Mouse (Mus musculus) heart, adult 2 months (tissue): Measurements from ENCODE around the gene Ccnl2. TPM values are rescaled to one million over a fixed set of nuclear protein-coding genes. Genes with fewer than 3 reads are reported as not detected.

Source experiments
- DNase-seq, 2 experiments: peaks; one replicate each; pipeline ENCODE4 v3.0.0; 2021
- H3K27ac ChIP-seq: fragments of 200-600 bp; 2 replicates; pipeline ENCODE4 v1.8.1; 2022
- H3K27me3 ChIP-seq: fragments of 200-500 bp; 2 replicates; pipeline ENCODE4 v1.6.1; 2012; ENCODE audit warnings: mild to moderate bottlenecking, low read length, inconsistent platforms, mixed read lengths; ENCODE audit not compliant: control insufficient read depth, insufficient read depth
- H3K36me3 ChIP-seq: fragments of 200-500 bp; 2 replicates; pipeline ENCODE4 v1.6.1; 2012; ENCODE audit warnings: low read length, inconsistent platforms; ENCODE audit not compliant: control insufficient read depth, insufficient read depth
- H3K4me1 ChIP-seq: fragments of 200-500 bp; 2 replicates; pipeline ENCODE4 v1.6.1; 2011; ENCODE audit warnings: low read length; ENCODE audit not compliant: control insufficient read depth, insufficient read depth
- H3K4me3 ChIP-seq: fragments of 200-600 bp; 2 replicates; pipeline ENCODE4 v1.8.1; 2022
- H3K79me2 ChIP-seq: fragments of 200-500 bp; replicated peaks from 2 replicates; pipeline ENCODE4 v1.6.1; 2012; ENCODE audit warnings: mild to moderate bottlenecking, inconsistent platforms, low read length, moderate library complexity, mixed read lengths; ENCODE audit not compliant: control insufficient read depth, insufficient read depth
- H3K9ac ChIP-seq: fragments of 200-500 bp; 2 replicates; pipeline ENCODE4 v1.6.1; 2012; ENCODE audit warnings: low read depth, mild to moderate bottlenecking, control low read depth, inconsistent platforms, low read length, mixed read lengths
- CTCF ChIP-seq: fragments of 200-600 bp; IDR thresholded peaks from 2 replicates; pipeline ENCODE4 v1.8.1; 2022; ENCODE audit warnings: antibody characterized with exemption, mild to moderate bottlenecking, moderate library complexity
- EP300 ChIP-seq: fragments of 200-500 bp; IDR thresholded peaks from 2 replicates; pipeline ENCODE4 v1.6.1; 2011; ENCODE audit warnings: low read depth, low read length, control low read depth; ENCODE audit not compliant: insufficient read depth
- POLR2A ChIP-seq: fragments of 200-500 bp; IDR thresholded peaks from 2 replicates; pipeline ENCODE4 v1.6.1; 2011; ENCODE audit warnings: mild to moderate bottlenecking, low read depth, low read length, control low read depth; ENCODE audit not compliant: insufficient read depth
- WGBS: fragments of 180-500 bp; shearing (Covaris S2); methylation state at CpG from one replicate; pipeline ENCODE4 v1.1.7; 2018; 5-methylcytosine and 5-hydroxymethylcytosine counted together
- intact Hi-C: fragments of 180-260 bp; cut with DNase I; formaldehyde crosslinking; loops from one replicate; pipeline ENCODE4 v1.15.1; 2025
- polyA plus RNA-seq: library from polyadenylated mRNA; depleted of rRNA; stranded (reverse); fragments of >200 nt; gene quantifications from 2 replicates; pipeline ENCODE4 v1.2.3, GENCODE M21; 2012
- total RNA-seq, 2 experiments: library from RNA; stranded (reverse); gene quantifications; 2 replicates each; pipeline ENCODE4 v1.2.3; 2021

Gene Ccnl2
- total and polyA plus RNA-seq, 3 experiments: 26.6 to 46.0 (median 27.4) TPM

DNA sequence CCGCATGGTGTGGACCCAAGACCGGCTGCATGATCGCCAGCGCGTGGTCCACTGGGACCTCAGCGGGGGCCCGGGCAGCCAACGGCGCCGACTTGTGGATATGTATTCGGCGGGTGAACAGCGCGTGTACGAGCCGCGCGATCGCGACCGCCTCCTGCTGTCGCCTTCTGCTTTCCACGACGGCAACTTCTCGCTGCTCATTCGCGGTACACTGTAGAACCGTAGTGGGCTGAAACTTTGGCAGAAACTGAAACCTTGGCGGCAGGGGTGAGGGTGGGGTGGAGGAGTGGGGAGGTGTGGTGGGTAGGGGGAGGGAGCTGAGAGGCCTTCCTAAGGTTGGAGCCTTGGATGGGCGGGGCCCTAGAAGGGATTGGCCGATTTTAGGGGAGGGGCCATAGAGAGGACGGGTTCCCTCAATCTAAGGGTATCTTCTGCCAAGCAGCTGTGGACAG is 28.7 kb downstream of the Ccnl2 start:
- TF ChIP-seq EP300: no peak
- peak; percentile 61 for TF ChIP-seq CTCF
- peak; percentile 36; the same call in 1 of the 2 replicates for TF ChIP-seq POLR2A
- Histone ChIP-seq H3K79me2 (no peaks in the 10 kb centered on the region), H3K27ac (peak overlapping the region; percentile 79), H3K4me1 (peaks cover 19% of the 10 kb centered on the region), H3K27me3 (no peaks in the 10 kb centered on the region), H3K36me3 (no peaks in the 10 kb centered on the region), H3K4me3 (peak overlapping the region; percentile 53), H3K9ac (peak overlapping the region; percentile 80)
- intact Hi-C loops: no loop called here
- peak; percentile 74 to 76 for DNase-seq
- WGBS: under 1% methylated on average over 32 of the region's 32 CpGs

DNA sequence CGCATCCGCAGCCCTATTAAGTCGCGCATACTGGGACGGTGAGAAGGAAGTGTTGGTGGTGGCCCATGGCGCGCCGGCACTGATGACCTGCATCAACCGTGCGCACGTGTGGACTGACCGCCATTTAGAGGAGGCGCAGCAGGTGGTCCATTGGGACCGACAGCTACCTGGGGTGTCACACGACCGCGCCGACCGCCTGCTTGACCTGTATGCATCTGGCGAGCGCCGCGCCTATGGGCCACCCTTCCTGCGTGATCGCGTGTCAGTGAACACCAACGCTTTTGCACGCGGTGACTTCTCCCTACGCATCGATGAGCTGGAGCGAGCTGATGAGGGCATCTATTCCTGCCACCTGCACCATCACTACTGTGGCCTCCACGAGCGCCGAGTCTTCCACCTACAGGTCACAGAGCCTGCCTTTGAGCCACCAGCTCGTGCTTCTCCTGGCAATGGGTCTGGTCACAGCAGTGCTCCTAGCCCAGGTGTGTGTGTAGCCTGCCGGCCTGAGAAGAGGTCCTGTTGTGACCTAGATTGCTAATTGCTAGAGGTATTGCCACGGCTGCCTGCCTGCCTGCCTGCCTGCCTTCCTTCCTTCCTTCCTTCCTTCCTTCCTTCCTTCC is 29.5 kb downstream of the Ccnl2 start:
- peak; percentile 19 to 27 for DNase-seq
- 65% methylated on average over 38 of the region's 38 CpGs for WGBS
- Histone ChIP-seq H3K79me2 (no peaks in the 10 kb centered on the region), H3K36me3 (no peaks in the 10 kb centered on the region), H3K27ac (no peak overlapping the region), H3K4me1 (peaks cover 23% of the 10 kb centered on the region), H3K27me3 (no peaks in the 10 kb centered on the region), H3K4me3 (no peak overlapping the region), H3K9ac (no peak overlapping the region)
- TF ChIP-seq EP300 (no peak), CTCF (no peak), POLR2A (no peak)
- intact Hi-C loops: no loop called here

DNA sequence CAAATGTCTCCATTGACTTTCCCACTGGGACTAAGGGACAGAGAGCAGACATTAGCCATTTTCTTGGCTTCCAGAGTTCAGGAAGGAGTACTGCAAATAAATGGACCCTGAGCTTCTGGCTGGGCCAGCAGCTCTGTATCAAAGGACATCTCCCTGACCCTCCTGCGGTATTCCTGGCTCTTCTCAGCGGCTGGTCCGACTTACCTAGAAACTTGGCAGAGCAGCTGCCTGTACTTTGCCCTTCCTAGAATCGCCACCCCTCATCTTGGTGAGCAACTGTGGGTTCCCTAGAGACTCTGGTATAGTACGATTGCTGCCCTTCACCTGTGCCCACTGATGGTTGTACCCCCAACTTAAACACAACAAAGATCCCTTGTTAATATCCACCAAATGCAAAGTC is 30.9 kb downstream of the Ccnl2 start:
- no peak for DNase-seq
- TF ChIP-seq POLR2A (no peak), CTCF (no peak)
- H3K27me3 ChIP-seq: no peaks in the 10 kb centered on the region
- H3K9ac ChIP-seq: no peak overlapping the region
- H3K36me3 ChIP-seq: no peaks in the 10 kb centered on the region
- H3K4me3 ChIP-seq: no peak overlapping the region
- intact Hi-C loops: no loop called here
- WGBS: 71% methylated on average over 5 of the region's 5 CpGs
- peaks cover 18% of the 10 kb centered on the region for H3K4me1 ChIP-seq
- H3K79me2 ChIP-seq: peaks cover 6% of the 10 kb centered on the region
- H3K27ac ChIP-seq: no peak overlapping the region

DNA sequence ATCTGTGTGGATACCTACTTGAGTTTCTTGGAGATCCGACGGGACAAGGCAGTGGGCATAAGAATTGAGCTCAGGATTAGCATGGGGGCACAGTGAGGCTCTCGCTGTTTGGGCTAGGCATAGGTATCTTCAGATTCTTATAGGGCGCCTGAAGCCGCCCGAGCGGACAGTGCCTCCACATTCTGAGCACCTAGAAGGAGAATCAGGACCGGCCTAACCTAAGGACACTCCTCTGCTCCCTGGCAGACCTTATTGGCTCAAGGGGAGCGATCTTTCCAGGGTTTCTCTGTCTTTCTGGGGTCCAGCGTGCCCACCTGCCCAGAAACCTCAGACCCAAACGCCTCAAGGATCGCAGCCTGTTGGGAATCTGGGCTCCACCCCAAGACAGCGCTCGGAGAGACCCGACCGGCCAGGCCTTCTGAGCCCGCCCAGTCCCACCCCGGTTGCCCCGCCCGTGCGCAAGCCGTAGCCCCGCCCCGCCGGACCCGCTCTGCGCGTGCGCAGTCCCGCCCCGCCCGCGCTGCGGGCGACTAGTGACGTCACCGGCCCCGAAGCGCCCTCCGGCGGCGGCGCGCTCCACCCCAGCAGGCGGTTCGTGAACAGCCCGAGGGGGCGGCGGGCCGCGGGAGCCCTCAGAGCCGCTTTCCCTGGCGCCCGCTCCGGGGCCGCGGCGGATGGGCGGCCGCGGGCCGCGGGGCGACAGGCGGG is 34.7 kb downstream of the Ccnl2 start, which contains the start of gene Dvl1:
Gene Dvl1, plus strand, starts transcription at position 532 of the 708 bp plus-strand sequence.
- peaks cover 6% of the 10 kb centered on the region for H3K79me2 ChIP-seq
- intact Hi-C loops: no loop called here
- TF ChIP-seq POLR2A: peak; percentile 95
- peak; percentile 64 for TF ChIP-seq CTCF
- 0 out of 2 replicates have a peak, but pooled peaks have one; percentile 33 for TF ChIP-seq EP300
- WGBS: 2% methylated on average over 47 of the region's 65 CpGs
- DNase-seq: peak; percentile 95 to 99
- peak within 1 kb of the TSS; percentile 96 for H3K4me3 ChIP-seq
- H3K4me1 ChIP-seq: peaks cover 35% of the 10 kb centered on the region
- no peaks in the 10 kb centered on the region for H3K27me3 ChIP-seq
- H3K36me3 ChIP-seq: no peaks in the 10 kb centered on the region
- H3K9ac ChIP-seq: peak within 1 kb of the TSS; percentile 99
- H3K27ac ChIP-seq: peak within 1 kb of the TSS; percentile 90

DNA sequence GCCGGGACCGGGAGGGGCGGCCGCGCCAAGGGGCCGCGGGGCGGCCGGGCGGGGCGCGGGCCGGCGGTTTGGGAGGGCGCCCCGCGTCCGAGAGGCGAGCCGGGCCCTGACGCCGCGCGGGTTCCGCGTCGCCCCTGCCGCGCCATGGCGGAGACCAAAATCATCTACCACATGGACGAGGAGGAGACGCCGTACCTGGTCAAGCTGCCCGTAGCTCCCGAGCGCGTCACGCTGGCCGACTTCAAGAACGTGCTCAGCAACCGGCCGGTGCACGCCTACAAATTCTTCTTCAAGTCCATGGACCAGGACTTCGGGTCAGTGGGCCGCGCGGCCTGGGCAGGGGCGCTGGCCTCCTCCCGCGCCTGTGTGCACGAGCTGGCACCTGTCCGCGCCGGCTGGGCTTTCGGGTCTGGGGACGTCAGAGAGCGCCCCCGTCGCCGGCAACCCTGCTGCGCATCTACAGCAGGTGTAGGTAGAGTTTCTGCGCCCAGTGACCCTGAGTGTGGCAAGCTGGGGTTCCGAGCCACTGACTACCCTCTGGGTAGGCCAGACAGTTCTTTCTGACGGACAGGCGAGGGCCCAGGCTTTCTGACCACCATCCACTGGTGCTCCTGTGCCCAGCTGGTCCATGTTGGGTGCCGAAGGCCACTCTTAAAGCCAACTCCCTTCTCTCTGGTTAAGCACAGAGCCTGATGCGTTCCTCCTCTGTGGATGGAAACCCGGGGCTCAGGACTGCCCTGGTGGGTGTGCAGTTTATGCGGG is 35.5 kb downstream of the Ccnl2 start:
- WGBS: 1% methylated on average over 61 of the region's 69 CpGs
- Histone ChIP-seq H3K36me3 (no peaks in the 10 kb centered on the region), H3K9ac (peak overlapping the region; percentile 99), H3K4me1 (peaks cover 38% of the 10 kb centered on the region), H3K27ac (peak overlapping the region; percentile 75), H3K4me3 (peak overlapping the region; percentile 96), H3K79me2 (peaks cover 6% of the 10 kb centered on the region), H3K27me3 (no peaks in the 10 kb centered on the region)
- TF ChIP-seq EP300 (no peak), CTCF (no peak), POLR2A (no peak)
- intact Hi-C loops: no loop called here
- peak in 1 of 2 experiments; percentile 65 for DNase-seq
